10 mouse cellular contexts compared by ENCODE assay signal in genomic region chr9:117192093-117192492, GRCm38 (mm10).
DNase-seq lines count a peak whose midpoint lies in the region; ATAC-seq lines count a peak whose summit lies in the region.
"Had no signal": no experiment of that assay in that cellular context is flagged by ENCODE, and none has a peak within 500 bp of the region (broad histone marks: within the 10 kb centered on the region; RNA-seq: fewer than 3 reads in every experiment).

No protein-coding gene starts in this region.

- no peak overlapping the region for H3K9ac ChIP-seq in kidney, embryonic 14.5 days (ENCODE audit: low read depth, low read length)
- H3K9ac ChIP-seq in heart, embryonic 13.5 days, result no peak overlapping the region; the same call in 1 of the 2 replicates
- H3K9ac ChIP-seq: midbrain, embryonic 15.5 days had no signal

- intact Hi-C loops in left cerebral cortex, postnatal 36 days (cut with DNase I), result no loop called here
- intact Hi-C loops in gastrocnemius, postnatal 14 days (cut with DNase I; ENCODE audit: low total_unique reads), result no loop called here

- no peaks in the 10 kb centered on the region for H3K9me3 ChIP-seq in kidney, embryonic 14.5 days (ENCODE audit: control insufficient read depth, low read length)
- no peaks in the 10 kb centered on the region for H3K9me3 ChIP-seq in heart, embryonic 13.5 days
- H3K9me3 ChIP-seq: midbrain, embryonic 15.5 days had no signal

- no peak overlapping the region for H3K4me2 ChIP-seq in kidney, embryonic 14.5 days (replicated peaks; ENCODE audit: low read depth, low read length)
- H3K4me2 ChIP-seq in heart, embryonic 13.5 days, result peak overlapping the region; percentile 60; the same call in 1 of the 2 replicates
- H3K4me2 ChIP-seq: midbrain, embryonic 15.5 days had no signal

- no peak for ATAC-seq in kidney, embryonic 14.5 days (ENCODE audit: low FRiP score, low TSS enrichment)
- no peak for ATAC-seq in heart, embryonic 13.5 days (ENCODE audit: extremely low read depth, insufficient number of reproducible peaks, low FRiP score, low TSS enrichment)
- ATAC-seq in granulocyte monocyte progenitor cell, adult 5-6 weeks (replicated peaks; ENCODE audit: poor library complexity, severe bottlenecking), result no peak
- no peak for ATAC-seq in CD4-positive, CD25-positive, alpha-beta regulatory T cell, adult 4 months
- ATAC-seq: midbrain, embryonic 15.5 days had no signal

- H3K27me3 ChIP-seq in kidney, embryonic 14.5 days (ENCODE audit: control insufficient read depth, insufficient read depth, low read length), result no peaks in the 10 kb centered on the region
- no peaks in the 10 kb centered on the region for H3K27me3 ChIP-seq in heart, embryonic 13.5 days (replicated peaks)
- H3K27me3 ChIP-seq: midbrain, embryonic 15.5 days had no signal

- peaks cover 9% of the 10 kb centered on the region; the same call in 1 of the 2 replicates for H3K4me1 ChIP-seq in kidney, embryonic 14.5 days (ENCODE audit: control insufficient read depth, insufficient read depth, low read length)
- H3K4me1 ChIP-seq in heart, embryonic 13.5 days, result peaks cover 31% of the 10 kb centered on the region

- H3K36me3 ChIP-seq in kidney, embryonic 14.5 days (ENCODE audit: control insufficient read depth, insufficient read depth, low read length), result peaks cover 3% of the 10 kb centered on the region; the same call in 1 of the 2 replicates
- peaks cover 10% of the 10 kb centered on the region for H3K36me3 ChIP-seq in heart, embryonic 13.5 days
- H3K36me3 ChIP-seq: G1E; midbrain, embryonic 15.5 days had no signal

- whole genome bisulfite sequencing in kidney, embryonic 14.5 days, result 74% methylated on average over 15 of the region's 15 CpGs
- WGBS in heart, embryonic 13.5 days, result 60% methylated on average over 15 of the region's 15 CpGs

- H3K4me3 ChIP-seq in kidney, embryonic 14.5 days (ENCODE audit: low read length), result no peak overlapping the region
- H3K4me3 ChIP-seq in heart, embryonic 13.5 days, result no peak overlapping the region
- H3K4me3 ChIP-seq: midbrain, embryonic 15.5 days had no signal

- peak overlapping the region; percentile 77; the same call in 1 of the 2 replicates for H3K27ac ChIP-seq in kidney, embryonic 14.5 days (ENCODE audit: low read depth, low read length)
- H3K27ac ChIP-seq in heart, embryonic 13.5 days (replicated peaks), result peak overlapping the region; percentile 88
- H3K27ac ChIP-seq: midbrain, embryonic 15.5 days had no signal

- no peak for DNase-seq in kidney, postnatal 36 days
- peak; percentile 69 for DNase-seq in brain, embryonic 18.5 days (ENCODE audit: low read depth, low spot score)
- peak; percentile 14 to 17 for DNase-seq in left cerebral cortex, postnatal 36 days (ENCODE audit: low spot score in 2 of 2)
- DNase-seq in gastrocnemius, postnatal 14 days, result no peak

Comparison
In these comparisons a context has a peak if more than half of its experiments do, and no peak if none do; other contexts are left out.
1. DNase-seq: peak in brain, embryonic 18.5 days (single experiment) and left cerebral cortex, postnatal 36 days (2 of 2); none in kidney, postnatal 36 days (0 of 2) and gastrocnemius, postnatal 14 days (single experiment).